Comparison of ENCODE assay signal across 8 mouse cellular contexts in the genomic region with DNA sequence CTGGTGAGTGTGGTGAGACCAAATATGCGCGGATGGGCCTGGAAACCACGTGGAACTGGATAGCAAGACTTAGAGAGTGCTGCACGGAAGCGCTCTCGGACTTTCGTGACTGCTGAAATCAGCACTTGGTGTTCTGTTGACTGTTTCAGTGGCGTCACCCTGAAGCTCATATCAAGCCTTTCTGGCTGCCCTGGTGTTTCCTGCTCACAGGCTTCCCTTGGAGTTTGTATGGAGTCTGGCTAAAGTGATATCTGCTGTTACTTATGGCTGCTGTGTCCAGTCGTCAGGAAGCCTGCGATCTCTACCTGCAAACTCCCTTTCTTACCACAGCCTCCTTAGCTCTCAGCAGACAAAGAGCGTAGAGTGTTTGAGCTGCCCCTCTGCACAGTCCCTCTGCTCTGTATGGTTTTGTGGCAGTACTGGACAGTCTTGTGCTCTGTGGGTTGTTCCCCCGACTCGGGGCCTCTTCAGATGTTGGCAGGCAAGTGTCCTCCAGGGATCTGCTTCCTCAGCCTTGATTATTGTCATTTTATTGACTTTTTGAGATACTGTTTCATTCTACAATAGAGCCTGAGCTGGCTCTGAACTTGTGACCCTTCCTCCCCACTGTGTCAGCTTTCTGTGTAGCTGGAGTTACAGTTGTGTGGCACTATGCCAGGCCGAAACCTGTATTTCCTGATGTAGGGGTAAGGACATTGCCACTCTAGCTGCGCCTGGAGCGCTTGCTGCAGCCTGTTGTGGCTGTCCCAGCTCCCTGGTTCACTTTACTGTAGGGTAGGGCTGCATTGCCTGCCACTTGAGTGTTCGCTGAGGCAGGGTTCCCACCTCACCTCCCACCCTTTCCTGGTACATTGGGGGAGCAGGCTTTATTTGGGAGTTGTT. TPM values are rescaled to one million over a fixed set of nuclear protein-coding genes. Genes with fewer than 3 reads are reported as not detected.
DNase-seq lines count a peak whose midpoint lies in the region; ATAC-seq and TF ChIP-seq lines count a peak whose summit lies in the region.

No protein-coding gene starts in this region.

- peaks cover 38% of the 10 kb centered on the region for H3K4me1 ChIP-seq in forebrain, embryonic 12.5 days
- peaks cover 22% of the 10 kb centered on the region for H3K4me1 ChIP-seq in forebrain, embryonic 16.5 days (replicated peaks; ENCODE audit: control insufficient read depth, insufficient read depth, low read length)
- H3K4me1 ChIP-seq in neural tube, embryonic 12.5 days = peaks cover 63% of the 10 kb centered on the region

- WGBS in forebrain, embryonic 12.5 days = 87% methylated on average over 17 of the region's 17 CpGs
- WGBS in forebrain, embryonic 16.5 days = 85% methylated on average over 17 of the region's 17 CpGs
- WGBS in neural tube, embryonic 12.5 days = 70% methylated on average over 17 of the region's 17 CpGs

- H3K9ac ChIP-seq in forebrain, embryonic 12.5 days = no peak overlapping the region
- no peak overlapping the region for H3K9ac ChIP-seq in forebrain, embryonic 16.5 days (replicated peaks; ENCODE audit: low read depth, low read length)
- peak overlapping the region; percentile 42; the same call in 1 of the 2 replicates for H3K9ac ChIP-seq in neural tube, embryonic 12.5 days

- no peaks in the 10 kb centered on the region for H3K27me3 ChIP-seq in forebrain, embryonic 12.5 days
- H3K27me3 ChIP-seq in forebrain, embryonic 16.5 days (replicated peaks; ENCODE audit: control insufficient read depth, insufficient read depth, low read length) = no peaks in the 10 kb centered on the region
- no peaks in the 10 kb centered on the region for H3K27me3 ChIP-seq in neural tube, embryonic 12.5 days (replicated peaks)

- ATAC-seq in forebrain, embryonic 12.5 days (ENCODE audit: low FRiP score) = no peak
- ATAC-seq in forebrain, embryonic 16.5 days = no peak
- ATAC-seq in neural tube, embryonic 12.5 days (ENCODE audit: low FRiP score, low read depth) = no peak

- intact Hi-C loops in gastrocnemius, adult 2 months (cut with DNase I) = no loop called here

- H3K9me3 ChIP-seq in forebrain, embryonic 12.5 days = no peaks in the 10 kb centered on the region
- H3K9me3 ChIP-seq in forebrain, embryonic 16.5 days (ENCODE audit: control insufficient read depth, low read length) = no peaks in the 10 kb centered on the region
- no peaks in the 10 kb centered on the region for H3K9me3 ChIP-seq in neural tube, embryonic 12.5 days

- DNase-seq in gonadal fat pad, adult 2 months (ENCODE audit: low read depth) = peak; percentile 70
- peak; percentile 70 to 72 for DNase-seq in kidney, postnatal 25 days
- no peak for DNase-seq in left cerebral cortex, adult 18-20 months (ENCODE audit: low spot score in 2 of 2)
- DNase-seq in gastrocnemius, adult 2 months = no peak
- DNase-seq in adrenal gland, postnatal 4 days (ENCODE audit: low spot score in 2 of 2) = no peak

- no peak overlapping the region for H3K4me3 ChIP-seq in forebrain, embryonic 12.5 days (replicated peaks)
- H3K4me3 ChIP-seq in forebrain, embryonic 16.5 days (replicated peaks; ENCODE audit: low read length) = no peak overlapping the region
- H3K4me3 ChIP-seq in neural tube, embryonic 12.5 days = no peak overlapping the region
- H3K4me3 ChIP-seq in gastrocnemius, adult 2 months = no peak overlapping the region

- TF ChIP-seq CTCF in gastrocnemius, adult 2 months (IDR thresholded peaks at IDR 0.05) = no peak

- H3K27ac ChIP-seq in forebrain, embryonic 12.5 days = 0 out of 2 replicates have a peak overlapping the region, but pooled peaks have one; percentile 5
- H3K27ac ChIP-seq in forebrain, embryonic 16.5 days (ENCODE audit: low read length) = no peak overlapping the region; the same call in 1 of the 2 replicates
- H3K27ac ChIP-seq in neural tube, embryonic 12.5 days = no peak overlapping the region
- H3K27ac ChIP-seq in gastrocnemius, adult 2 months = no peak overlapping the region

- no peaks in the 10 kb centered on the region; the same call in 1 of the 2 replicates for H3K36me3 ChIP-seq in forebrain, embryonic 12.5 days (replicated peaks)
- H3K36me3 ChIP-seq in forebrain, embryonic 16.5 days (ENCODE audit: control insufficient read depth, insufficient read depth) = no peaks in the 10 kb centered on the region
- no peaks in the 10 kb centered on the region for H3K36me3 ChIP-seq in neural tube, embryonic 12.5 days

- H3K4me2 ChIP-seq in forebrain, embryonic 12.5 days = no peak overlapping the region
- no peak overlapping the region for H3K4me2 ChIP-seq in forebrain, embryonic 16.5 days (ENCODE audit: low read length)
- H3K4me2 ChIP-seq in neural tube, embryonic 12.5 days (replicated peaks) = peak overlapping the region; percentile 9; the same call in 1 of the 2 replicates

RNA-seq across cellular contexts. Expression of a gene that starts 46.9 kb away (rescaled TPM):
- 78.8 and 82.1 TPM in 2 replicates for polyA plus RNA-seq in forebrain, embryonic 12.5 days (2016; fragmentation: Nextera tagmentation; extraction: Ambion mirVana)
- polyA plus RNA-seq in forebrain, embryonic 16.5 days (2015; fragmentation: Nextera tagmentation; extraction: Ambion mirVana) = 71.0 and 77.3 TPM in 2 replicates
- polyA plus RNA-seq in gonadal fat pad, adult 2 months (2012; rRNA removed) = 24.5 and 29.9 TPM in 2 replicates
- 79.0 and 83.7 TPM in 2 replicates for polyA plus RNA-seq in neural tube, embryonic 12.5 days (2016; fragmentation: Nextera tagmentation; extraction: Ambion mirVana)
- total RNA-seq in left cerebral cortex, adult 18-20 months (2021) = 100 to 1,000 TPM; 116 to 119 TPM
- 10 to 100 TPM; 30.3 to 50.9 TPM for total RNA-seq in gastrocnemius, adult 2 months (2021)
- total RNA-seq in adrenal gland, postnatal 4 days (2021) = 10 to 100 TPM; 72.8 to 74.1 TPM

Comparison
In these comparisons a context has a peak if more than half of its experiments do, and no peak if none do; other contexts are left out.
1. DNase-seq: peak in gonadal fat pad, adult 2 months (single experiment) and kidney, postnatal 25 days (2 of 2); none in left cerebral cortex, adult 18-20 months (0 of 2), gastrocnemius, adult 2 months (single experiment) and adrenal gland, postnatal 4 days (0 of 2).